Mouse (Mus musculus) heart, postnatal 0 days (tissue): Measurements from ENCODE around the gene Ccr10. TPM values are rescaled to one million over a fixed set of nuclear protein-coding genes. Genes with fewer than 3 reads are reported as not detected.

ENCODE experiments used
- ATAC-seq: fragments of 200-750 bp; cut with Nextera tagmentation; 2 replicates; pipeline ENCODE4 v1.8.0; 2017; ENCODE audit warnings: low read depth, moderate number of reproducible peaks, moderate library complexity; ENCODE audit not compliant: insufficient read depth
- DNase-seq: peaks from one replicate; pipeline ENCODE4 v3.0.0-alpha.2; 2016; ENCODE audit warnings: low spot score
- H3K27ac ChIP-seq: fragments of 300-500 bp; sonication (generic); 2 replicates; pipeline ENCODE4 v1.5.1; 2014; ENCODE audit warnings: low read depth, mild to moderate bottlenecking
- H3K27me3 ChIP-seq: fragments of 300-500 bp; sonication (generic); 2 replicates; pipeline ENCODE4 v1.6.1; 2014; ENCODE audit warnings: low read length, mixed read lengths; ENCODE audit not compliant: control insufficient read depth, insufficient read depth
- H3K36me3 ChIP-seq: fragments of 300-500 bp; sonication (generic); replicated peaks from 2 replicates; pipeline ENCODE4 v1.6.1; 2014; ENCODE audit warnings: low read length, mixed read lengths; ENCODE audit not compliant: control insufficient read depth, insufficient read depth
- H3K4me1 ChIP-seq: fragments of 300-500 bp; sonication (generic); 2 replicates; pipeline ENCODE4 v1.6.1; 2014; ENCODE audit warnings: antibody characterized with exemption; ENCODE audit not compliant: control insufficient read depth, insufficient read depth
- H3K4me2 ChIP-seq: fragments of 300-500 bp; sonication (generic); 2 replicates; pipeline ENCODE4 v1.6.1; 2014; ENCODE audit warnings: low read depth, mild to moderate bottlenecking, low read length, moderate library complexity
- H3K4me3 ChIP-seq: fragments of 300-500 bp; sonication (generic); 2 replicates; pipeline ENCODE4 v1.5.1; 2014; ENCODE audit warnings: low read depth, low read length
- H3K9ac ChIP-seq: fragments of 300-500 bp; sonication (generic); replicated peaks from 2 replicates; pipeline ENCODE4 v1.6.1; 2014; ENCODE audit warnings: low read depth, low read length, mixed read lengths
- H3K9me3 ChIP-seq: fragments of 300-500 bp; sonication (generic); replicated peaks from 2 replicates; pipeline ENCODE4 v1.6.1; 2016; ENCODE audit warnings: low read length; ENCODE audit not compliant: control insufficient read depth
- CTCF ChIP-seq: IDR thresholded peaks from 2 replicates; pipeline ENCODE4 v1.5.1; 2016; ENCODE audit warnings: antibody characterized with exemption, control low read depth, low read depth
- EP300 ChIP-seq: IDR thresholded peaks from 2 replicates; pipeline ENCODE4 v1.6.1; 2016; ENCODE audit warnings: antibody characterized with exemption, low read depth
- WGBS: fragments of 180-500 bp; shearing (Covaris S2); extraction: QIAGEN DNeasy Blood & Tissue Kit; methylation state at CpG from one replicate; pipeline ENCODE4 v1.1.7; 2014; 5-methylcytosine and 5-hydroxymethylcytosine counted together
- polyA plus RNA-seq: library from polyadenylated mRNA; unstranded; fragments of >200 nt; fragmentation: Nextera tagmentation; extraction: Ambion mirVana; gene quantifications from 2 replicates; pipeline ENCODE4 v1.2.1, GENCODE M21; 2015
- total RNA-seq: library from RNA; depleted of rRNA; stranded (reverse); fragments of >200 nt; gene quantifications from 2 replicates; pipeline ENCODE4 v1.2.3, GENCODE M21; 2014; ENCODE audit warnings: low replicate concordance

Ccr10 gene
- total and polyA plus RNA-seq, 2 experiments from 2014 or later: 0.31 TPM; not detected in 1

DNA sequence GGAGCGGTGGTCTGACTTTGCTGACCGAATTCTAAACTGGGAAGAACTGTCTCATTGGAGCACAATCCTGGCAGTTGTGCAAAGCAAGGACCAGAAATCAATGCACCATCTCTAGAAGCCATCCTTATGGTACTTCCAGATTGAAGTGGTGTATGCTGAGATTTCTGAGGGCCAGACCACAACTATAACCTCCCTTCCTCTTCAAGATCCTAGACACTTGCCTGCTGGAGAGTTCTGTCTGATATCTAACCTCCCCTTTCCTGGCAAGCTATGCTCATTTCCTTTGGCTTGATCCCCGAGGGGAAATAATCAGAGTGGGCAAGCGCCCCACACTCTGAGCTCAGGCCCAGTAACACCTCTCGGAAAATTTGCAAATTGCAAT, 2.8 kb downstream of the Ccr10 start:
- Histone ChIP-seq H3K4me2 (peak overlapping the region; percentile 72), H3K27me3 (peaks cover 9% of the 10 kb centered on the region), H3K4me3 (peak overlapping the region; percentile 52), H3K27ac (peak overlapping the region; percentile 78), H3K9me3 (no peaks in the 10 kb centered on the region), H3K36me3 (peaks cover 7% of the 10 kb centered on the region), H3K4me1 (peaks cover 41% of the 10 kb centered on the region), H3K9ac (peak overlapping the region; percentile 39; the same call in 1 of the 2 replicates)
- no peak for ATAC-seq
- DNase-seq: no peak
- no peak for TF ChIP-seq CTCF
- no peak for TF ChIP-seq EP300
- 24% methylated on average over 5 of the region's 5 CpGs for WGBS

DNA sequence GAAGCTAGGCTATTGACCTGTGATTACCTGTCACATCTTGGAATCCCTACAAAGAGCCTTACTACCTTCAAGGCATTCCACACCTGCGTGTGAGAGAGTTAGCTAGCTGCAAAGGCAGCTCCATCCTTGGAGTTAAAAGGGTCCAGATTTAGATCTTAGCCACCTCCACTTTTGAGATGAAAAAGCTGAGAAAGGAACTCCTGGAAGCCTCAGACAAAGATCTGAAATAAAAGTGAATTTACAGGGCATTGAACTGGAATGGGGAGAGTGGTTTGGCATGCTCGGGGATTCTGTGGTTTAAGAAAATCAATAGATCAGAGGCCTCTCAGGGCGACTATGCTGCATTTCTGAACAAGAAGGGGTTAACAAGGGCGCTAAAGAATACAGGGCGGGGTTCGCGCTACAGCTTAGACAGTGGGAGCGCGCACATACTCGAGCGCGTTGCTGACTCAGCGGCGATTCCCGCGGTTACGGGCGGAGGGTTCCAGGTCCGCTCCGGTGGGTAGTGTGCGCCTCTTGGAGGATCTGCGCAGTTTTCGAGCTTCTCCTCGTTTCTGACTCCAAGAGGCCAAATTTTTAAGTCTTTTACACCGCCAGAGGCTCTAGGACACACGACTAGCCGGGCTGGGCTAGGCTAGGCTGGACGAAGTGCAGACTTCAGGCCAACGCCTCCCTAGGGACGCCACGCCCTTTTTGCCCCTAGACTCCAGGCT, 3.4 kb downstream of the Ccr10 start:
- WGBS: under 1% methylated on average over 31 of the region's 31 CpGs
- Histone ChIP-seq H3K9ac (peak overlapping the region; percentile 39; the same call in 1 of the 2 replicates), H3K27ac (peak overlapping the region; percentile 78), H3K9me3 (no peaks in the 10 kb centered on the region), H3K4me1 (peaks cover 41% of the 10 kb centered on the region), H3K4me3 (peak overlapping the region; percentile 52), H3K36me3 (peaks cover 13% of the 10 kb centered on the region), H3K4me2 (peak overlapping the region; percentile 72), H3K27me3 (peaks cover 5% of the 10 kb centered on the region)
- peak; percentile 39 for ATAC-seq
- TF ChIP-seq EP300 (0 out of 2 replicates have a peak, but pooled peaks have one; percentile 4), CTCF (no peak)
- DNase-seq: peak; percentile 75

DNA sequence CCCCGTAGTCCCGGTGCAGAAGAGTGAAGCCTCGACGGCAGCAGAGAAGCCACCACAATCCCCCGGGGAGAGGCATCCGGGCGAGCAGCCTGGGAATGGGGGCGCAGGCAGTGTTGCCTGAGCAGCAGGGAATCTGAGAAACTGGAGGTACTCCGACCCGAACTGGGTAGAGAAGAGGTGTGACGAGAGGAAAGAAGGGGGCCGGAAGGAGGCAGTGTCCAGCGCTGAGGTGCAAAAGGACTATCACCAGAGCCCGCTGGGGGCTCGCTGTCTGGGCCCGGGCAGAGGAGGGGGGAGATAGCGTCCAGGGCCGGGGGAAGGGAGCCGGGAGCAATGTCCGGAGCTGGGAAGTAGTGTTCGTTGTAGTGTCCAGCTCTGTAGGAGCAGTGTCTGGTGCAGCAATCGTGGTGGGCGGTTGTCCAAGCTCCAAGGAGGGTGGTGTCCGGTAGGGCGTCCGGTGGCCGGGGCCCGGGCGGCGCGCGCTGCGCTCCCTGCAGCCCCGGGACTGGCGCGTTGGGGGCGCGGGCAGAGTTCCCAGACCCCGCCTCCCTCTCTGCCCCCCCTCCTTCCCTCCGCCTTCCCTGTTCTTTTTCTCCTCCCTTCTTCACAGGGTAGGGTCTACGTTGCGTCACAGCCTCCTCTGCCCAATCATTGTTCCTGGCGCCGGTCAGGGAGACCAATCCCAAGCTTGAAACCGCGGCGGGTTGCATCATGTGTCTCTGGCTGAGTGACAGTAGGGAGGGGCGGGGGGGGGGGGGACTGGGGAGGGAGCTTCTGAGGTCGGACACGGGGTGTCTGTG, 4.2 kb downstream of the Ccr10 start, which contains the start of gene Plekhh3:
TSS of gene Plekhh3 (minus strand) at position 541 of the 800 bp plus-strand sequence.
- H3K27me3 ChIP-seq: no peaks in the 10 kb centered on the region
- H3K9me3 ChIP-seq: no peaks in the 10 kb centered on the region
- ATAC-seq: peak; percentile 93
- H3K4me1 ChIP-seq: peaks cover 41% of the 10 kb centered on the region
- peaks cover 21% of the 10 kb centered on the region for H3K36me3 ChIP-seq
- H3K27ac ChIP-seq: peak within 1 kb of the TSS; percentile 92
- H3K9ac ChIP-seq: peak within 1 kb of the TSS; percentile 72
- peak within 1 kb of the TSS; percentile 80 for H3K4me3 ChIP-seq
- WGBS: under 1% methylated on average over 50 of the region's 50 CpGs
- peak; percentile 34; the same call in 1 of the 2 replicates for TF ChIP-seq EP300
- TF ChIP-seq CTCF: no peak
- peak within 1 kb of the TSS; percentile 86 for H3K4me2 ChIP-seq
- peak; percentile 99 for DNase-seq

DNA sequence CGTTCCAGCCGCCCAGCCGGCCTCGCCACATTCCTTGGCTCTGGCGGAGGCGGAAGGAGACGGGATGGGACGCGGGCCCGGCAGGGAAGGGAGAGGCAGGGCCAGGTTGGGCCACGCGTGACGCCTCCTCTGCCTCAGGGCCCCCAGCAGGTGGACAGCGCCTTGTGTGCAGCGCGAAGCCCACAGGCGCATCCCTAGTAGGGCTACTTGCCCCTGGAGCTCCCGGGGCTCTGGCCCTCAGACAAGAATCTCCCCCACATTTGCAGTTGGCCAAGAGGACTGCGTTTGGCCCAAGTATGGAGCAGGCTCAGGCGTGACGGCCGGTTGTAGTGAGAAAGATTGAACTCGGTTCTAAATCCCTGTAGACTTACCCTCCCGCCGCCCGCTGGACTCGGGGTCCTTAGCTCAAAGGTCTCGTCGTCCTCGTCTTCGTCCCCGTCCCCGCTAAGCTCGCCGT, 4.9 kb downstream of the Ccr10 start, which contains the start of gene Cntnap1:
TSS of gene Cntnap1 (plus strand) at position 170 of the 457 bp plus-strand sequence.
- TF ChIP-seq EP300 (no peak), CTCF (peak; percentile 3; the same call in 1 of the 2 replicates)
- Histone ChIP-seq H3K9me3 (no peaks in the 10 kb centered on the region), H3K36me3 (peaks cover 27% of the 10 kb centered on the region), H3K4me3 (peak within 1 kb of the TSS; percentile 80), H3K27me3 (no peaks in the 10 kb centered on the region), H3K4me1 (peaks cover 40% of the 10 kb centered on the region), H3K4me2 (peak within 1 kb of the TSS; percentile 86), H3K9ac (peak within 1 kb of the TSS; percentile 72), H3K27ac (peak within 1 kb of the TSS; percentile 92)
- no peak for DNase-seq
- WGBS: 2% methylated on average over 34 of the region's 35 CpGs
- ATAC-seq: no peak

DNA sequence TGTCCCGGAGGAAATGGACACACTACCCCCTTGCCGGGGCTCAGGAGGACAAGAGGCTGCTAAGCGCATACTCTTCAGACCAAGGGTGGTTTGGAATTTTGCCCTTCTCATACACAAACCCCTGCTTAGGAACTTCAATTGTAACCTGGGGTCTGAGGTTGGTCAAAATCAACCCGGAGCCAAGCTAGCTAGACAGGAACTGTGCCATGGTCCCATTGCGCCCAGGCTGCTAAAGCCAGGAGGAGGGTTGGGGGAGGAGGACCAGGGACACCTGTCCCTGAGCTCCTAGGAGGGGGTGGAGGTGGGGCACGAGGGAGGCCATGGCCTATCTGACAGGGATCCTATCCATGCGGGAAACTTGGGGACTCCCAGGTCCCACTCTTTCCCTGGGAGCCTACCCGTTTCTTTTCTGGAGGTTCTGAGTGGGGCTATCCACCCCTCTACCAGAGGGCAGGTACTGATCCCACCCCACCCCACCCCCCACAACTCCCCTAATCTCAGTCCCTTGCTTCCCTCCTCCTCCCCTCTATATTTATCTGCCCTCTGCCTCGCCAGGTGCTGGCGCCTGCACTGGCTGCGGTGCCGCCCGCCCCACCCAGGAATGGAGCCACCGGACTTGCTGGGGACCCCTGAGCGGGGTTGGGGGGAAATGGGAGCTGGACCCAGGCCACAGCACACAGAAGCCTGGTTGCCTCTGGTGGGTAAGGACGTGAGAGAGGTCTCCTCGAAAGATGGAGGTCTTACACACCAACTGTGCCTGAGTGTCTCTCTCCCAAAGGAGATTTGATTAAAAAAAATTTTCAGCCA, 5.7 kb downstream of the Ccr10 start:
- Histone ChIP-seq H3K4me2 (peak overlapping the region; percentile 86), H3K36me3 (peaks cover 36% of the 10 kb centered on the region), H3K27ac (peak overlapping the region; percentile 92; the same call in 1 of the 2 replicates), H3K9me3 (no peaks in the 10 kb centered on the region), H3K27me3 (no peaks in the 10 kb centered on the region), H3K4me1 (peaks cover 31% of the 10 kb centered on the region), H3K4me3 (peak overlapping the region; percentile 80), H3K9ac (peak overlapping the region; percentile 72)
- no peak for DNase-seq
- TF ChIP-seq CTCF (no peak), EP300 (no peak)
- WGBS: 17% methylated on average over 17 of the region's 17 CpGs
- ATAC-seq: no peak
